Mouse (Mus musculus) heart, embryonic 10.5 days (tissue): ENCODE measurements around the gene Rbm7. TPM values are rescaled to one million over a fixed set of nuclear protein-coding genes. Genes with fewer than 3 reads are reported as not detected.

ENCODE experiments used
- DNase-seq: peaks from one replicate; pipeline ENCODE4 v3.0.0-alpha.2; 2017; ENCODE audit warnings: low spot score
- H3K27ac ChIP-seq: fragments of 300-500 bp; sonication (generic); 2 replicates; pipeline ENCODE4 v1.5.1; 2016; ENCODE audit warnings: mild to moderate bottlenecking
- H3K27me3 ChIP-seq: fragments of 300-500 bp; sonication (generic); 2 replicates; pipeline ENCODE4 v1.6.1; 2016; ENCODE audit warnings: mild to moderate bottlenecking; ENCODE audit not compliant: poor library complexity, insufficient read depth, severe bottlenecking
- H3K36me3 ChIP-seq: fragments of 300-500 bp; sonication (generic); 2 replicates; pipeline ENCODE4 v1.6.1; 2016; ENCODE audit warnings: mild to moderate bottlenecking, moderate library complexity
- H3K4me1 ChIP-seq: fragments of 300-500 bp; sonication (generic); 2 replicates; pipeline ENCODE4 v1.6.1; 2016; ENCODE audit warnings: mild to moderate bottlenecking
- H3K4me3 ChIP-seq: fragments of 300-500 bp; sonication (generic); 2 replicates; pipeline ENCODE4 v1.5.1; 2016; ENCODE audit warnings: mild to moderate bottlenecking, moderate library complexity
- H3K9me3 ChIP-seq: fragments of 300-500 bp; sonication (generic); 2 replicates; pipeline ENCODE4 v1.6.1; 2016; ENCODE audit warnings: mild to moderate bottlenecking, moderate library complexity
- WGBS: fragments of 180-500 bp; shearing (Covaris S2); methylation state at CpG from one replicate; pipeline ENCODE4 v1.1.7; 2016; 5-methylcytosine and 5-hydroxymethylcytosine counted together
- microRNA-seq: library from miRNA; unstranded; fragments of <30 nt; microRNA quantifications from one replicate; pipeline ENCODE4, GENCODE M21; 2017
- polyA plus RNA-seq: library from polyadenylated mRNA; unstranded; fragments of >200 nt; fragmentation: Nextera tagmentation; extraction: Ambion mirVana; gene quantifications from 2 replicates; pipeline ENCODE4 v1.2.1, GENCODE M21; 2016

Rbm7 gene
- polyA plus RNA-seq, 1 experiment from 2014 or later: 106 TPM

GRCm38 (mm10) chr9:48447783-48448209 lies 47.3 kb downstream of the Rbm7 start:
- Histone ChIP-seq H3K27ac (no peak overlapping the region), H3K4me3 (no peak overlapping the region), H3K9me3 (no peaks in the 10 kb centered on the region), H3K4me1 (no peaks in the 10 kb centered on the region), H3K27me3 (no peaks in the 10 kb centered on the region), H3K36me3 (no peaks in the 10 kb centered on the region)
- WGBS: 37% methylated on average over 5 of the region's 5 CpGs
- DNase-seq: no peak

GRCm38 (mm10) chr9:48444821-48445220 lies 50.3 kb downstream of the Rbm7 start:
- 76% methylated on average over 2 of the region's 2 CpGs for WGBS
- Histone ChIP-seq H3K27ac (no peak overlapping the region), H3K4me3 (no peak overlapping the region), H3K9me3 (no peaks in the 10 kb centered on the region), H3K27me3 (no peaks in the 10 kb centered on the region), H3K36me3 (no peaks in the 10 kb centered on the region), H3K4me1 (no peaks in the 10 kb centered on the region)
- no peak for DNase-seq

GRCm38 (mm10) chr9:48443873-48444272 lies 51.2 kb downstream of the Rbm7 start:
- 82% methylated on average over 1 of the region's 1 CpGs for WGBS
- Histone ChIP-seq H3K4me1 (no peaks in the 10 kb centered on the region), H3K27me3 (no peaks in the 10 kb centered on the region)

More at GRCm38 (mm10) chr9:48443873-48444272, 51.2 kb downstream of the Rbm7 start:
- no peak overlapping the region for H3K27ac ChIP-seq
- no peak overlapping the region for H3K4me3 ChIP-seq
- no peaks in the 10 kb centered on the region for H3K9me3 ChIP-seq
- no peaks in the 10 kb centered on the region for H3K36me3 ChIP-seq
- no peak for DNase-seq

Small RNA genes within 50 kb of the gene (microRNA-seq; reads per million reads assigned to microRNA genes)
- not detected for gene Gm23653

Other genes starting within 250 kb of the Rbm7 start
- gene Nxpe2, start 141.8 kb downstream of the Rbm7 start, polyA plus RNA-seq: 2.3 and 2.9 TPM in 2 replicates
- 127 and 138 TPM in 2 replicates for gene Rexo2, start 14.7 kb downstream of the Rbm7 start, polyA plus RNA-seq
- gene Gm5617, start 143 bp upstream of the Rbm7 start, polyA plus RNA-seq: 21.1 and 25.1 TPM in 2 replicates
- 2.1 and 2.5 TPM in 2 replicates for gene Nnmt, start 109.9 kb upstream of the Rbm7 start, polyA plus RNA-seq